Mouse (Mus musculus): Measurements from ENCODE around the gene Surf4. TPM values are rescaled to one million over a fixed set of nuclear protein-coding genes. Genes with fewer than 3 reads are reported as not detected.

The Surf4 gene
- polyA plus RNA-seq (2015; fragmentation: Nextera tagmentation; extraction: Ambion mirVana) = 175 and 183 TPM in 2 replicates

GRCm38 (mm10) chr2:26933304-26934055 is at the start of gene Surf4, which contains the start of gene Stkld1:
TSS of gene Surf4 (minus strand) at chr2:26933928.
TSS of gene Stkld1 (plus strand) at chr2:26934047.
- TF ChIP-seq CTCF (IDR thresholded peaks at IDR 0.05; ENCODE audit: low read depth) (peak; percentile 3; the same call in 1 of the 2 replicates), EP300 (optimal IDR thresholded peaks at IDR 0.05) (no peak)
- Histone ChIP-seq H3K4me1 (replicated peaks; ENCODE audit: control insufficient read depth, insufficient read depth) (peaks cover 9% of the 10 kb centered on the region; the same call in 1 of the 2 replicates), H3K4me3 (ENCODE audit: low read depth, low read length) (peak within 1 kb of the TSS; percentile 93), H3K9ac (ENCODE audit: low read length) (peak within 1 kb of the TSS; percentile 100), H3K9me3 (ENCODE audit: control insufficient read depth, low read length) (no peaks in the 10 kb centered on the region), H3K36me3 (ENCODE audit: control insufficient read depth, insufficient read depth, low read length) (0 out of 2 replicates have a peak, but pooled peaks cover 2% of the 10 kb centered on the region), H3K27ac (replicated peaks) (peak within 1 kb of the TSS; percentile 97), H3K27me3 (ENCODE audit: control insufficient read depth, insufficient read depth, low read length) (no peaks in the 10 kb centered on the region), H3K4me2 (replicated peaks; ENCODE audit: low read depth) (peak within 1 kb of the TSS; percentile 74)
- peak; percentile 99 for DNase-seq (ENCODE audit: low spot score)
- ATAC-seq (ENCODE audit: low FRiP score, low TSS enrichment) = peak; percentile 96
- 1% methylated on average over 44 of the region's 70 CpGs for WGBS

GRCm38 (mm10) chr2:26980361-26980760 is 46.6 kb upstream of the Surf4 start:
- no peak for DNase-seq (ENCODE audit: low spot score)
- no peaks in the 10 kb centered on the region for H3K4me1 ChIP-seq (replicated peaks; ENCODE audit: control insufficient read depth, insufficient read depth)
- no peaks in the 10 kb centered on the region for H3K9me3 ChIP-seq (ENCODE audit: control insufficient read depth, low read length)
- no peak overlapping the region for H3K4me3 ChIP-seq (ENCODE audit: low read depth, low read length)
- no peak overlapping the region for H3K27ac ChIP-seq (replicated peaks)
- H3K27me3 ChIP-seq (ENCODE audit: control insufficient read depth, insufficient read depth, low read length) = no peaks in the 10 kb centered on the region
- no peak for ATAC-seq (ENCODE audit: low FRiP score, low TSS enrichment)
- no peak overlapping the region for H3K9ac ChIP-seq (ENCODE audit: low read length)
- H3K4me2 ChIP-seq (replicated peaks; ENCODE audit: low read depth) = no peak overlapping the region
- no peak for TF ChIP-seq CTCF (IDR thresholded peaks at IDR 0.05; ENCODE audit: low read depth)
- TF ChIP-seq EP300 (optimal IDR thresholded peaks at IDR 0.05) = no peak
- no peaks in the 10 kb centered on the region for H3K36me3 ChIP-seq (ENCODE audit: control insufficient read depth, insufficient read depth, low read length)
- WGBS = 52% methylated on average over 1 of the region's 1 CpGs

DNA sequence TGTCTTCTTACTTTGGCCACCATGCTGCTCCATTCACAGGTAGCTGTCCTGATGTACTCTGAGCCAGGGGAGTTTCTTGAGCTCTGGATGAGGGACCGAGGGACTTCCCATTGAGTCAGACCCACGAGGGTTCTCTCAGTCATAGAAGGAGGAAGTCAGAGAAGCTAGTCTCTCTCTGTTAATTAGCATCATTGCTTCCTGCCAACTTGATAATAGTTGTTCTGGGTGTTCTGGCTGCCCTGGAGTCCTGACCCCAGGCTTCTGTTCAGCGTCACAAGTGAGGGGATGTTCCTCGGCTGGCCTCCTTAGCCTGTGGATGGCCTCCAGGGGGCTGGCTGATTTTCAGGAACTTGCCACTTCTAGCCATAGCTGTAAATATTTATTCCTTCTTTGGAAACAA is 40.2 kb upstream of the Surf4 start:
- Histone ChIP-seq H3K9ac (ENCODE audit: low read length) (no peak overlapping the region), H3K4me3 (ENCODE audit: low read depth, low read length) (no peak overlapping the region), H3K4me1 (replicated peaks; ENCODE audit: control insufficient read depth, insufficient read depth) (peaks cover 4% of the 10 kb centered on the region; the same call in 1 of the 2 replicates), H3K27me3 (ENCODE audit: control insufficient read depth, insufficient read depth, low read length) (no peaks in the 10 kb centered on the region), H3K27ac (replicated peaks) (no peak overlapping the region), H3K36me3 (ENCODE audit: control insufficient read depth, insufficient read depth, low read length) (no peaks in the 10 kb centered on the region), H3K4me2 (replicated peaks; ENCODE audit: low read depth) (no peak overlapping the region), H3K9me3 (ENCODE audit: control insufficient read depth, low read length) (no peaks in the 10 kb centered on the region)
- TF ChIP-seq CTCF (IDR thresholded peaks at IDR 0.05; ENCODE audit: low read depth) (no peak), EP300 (optimal IDR thresholded peaks at IDR 0.05) (no peak)
- DNase-seq (ENCODE audit: low spot score) = no peak
- whole genome bisulfite sequencing = 31% methylated on average over 4 of the region's 4 CpGs
- ATAC-seq (ENCODE audit: low FRiP score, low TSS enrichment) = peak; percentile 14; the same call in 1 of the 2 replicates

DNA sequence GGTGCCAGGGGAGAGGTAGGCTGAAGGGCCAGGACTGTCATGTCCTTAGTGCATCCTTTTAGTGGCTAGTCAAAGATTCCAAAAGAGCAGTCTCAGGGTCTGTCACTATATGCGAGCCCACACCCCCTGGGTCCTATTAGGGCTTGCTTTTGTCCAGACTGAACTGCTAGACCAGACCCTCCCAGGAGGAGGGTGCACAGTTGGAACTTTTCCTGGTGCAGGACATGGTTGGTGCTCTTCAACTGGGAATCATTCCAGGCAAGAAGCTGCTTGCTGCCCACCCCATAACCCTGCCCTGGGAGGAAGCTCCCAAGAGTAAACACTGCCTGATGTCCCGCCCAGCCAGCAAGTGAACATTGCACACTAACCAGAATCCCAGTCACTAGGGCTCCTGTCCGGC is 39.4 kb upstream of the Surf4 start, which contains the start of gene Adamts13:
TSS of gene Adamts13 (plus strand) at position 301 of the 400 bp plus-strand sequence.
- no peaks in the 10 kb centered on the region for H3K27me3 ChIP-seq (ENCODE audit: control insufficient read depth, insufficient read depth, low read length)
- H3K4me2 ChIP-seq (replicated peaks; ENCODE audit: low read depth) = no peak within 1 kb of the TSS
- no peak within 1 kb of the TSS for H3K27ac ChIP-seq (replicated peaks)
- no peaks in the 10 kb centered on the region for H3K36me3 ChIP-seq (ENCODE audit: control insufficient read depth, insufficient read depth, low read length)
- WGBS = 45% methylated on average over 3 of the region's 3 CpGs
- ATAC-seq (ENCODE audit: low FRiP score, low TSS enrichment) (no peak), DNase-seq (ENCODE audit: low spot score) (no peak)
- no peak within 1 kb of the TSS for H3K9ac ChIP-seq (ENCODE audit: low read length)
- TF ChIP-seq CTCF (IDR thresholded peaks at IDR 0.05; ENCODE audit: low read depth) (no peak), EP300 (optimal IDR thresholded peaks at IDR 0.05) (no peak)
- H3K4me3 ChIP-seq (ENCODE audit: low read depth, low read length) = no peak within 1 kb of the TSS
- H3K4me1 ChIP-seq (replicated peaks; ENCODE audit: control insufficient read depth, insufficient read depth) = peaks cover 4% of the 10 kb centered on the region; the same call in 1 of the 2 replicates
- no peaks in the 10 kb centered on the region for H3K9me3 ChIP-seq (ENCODE audit: control insufficient read depth, low read length)

DNA sequence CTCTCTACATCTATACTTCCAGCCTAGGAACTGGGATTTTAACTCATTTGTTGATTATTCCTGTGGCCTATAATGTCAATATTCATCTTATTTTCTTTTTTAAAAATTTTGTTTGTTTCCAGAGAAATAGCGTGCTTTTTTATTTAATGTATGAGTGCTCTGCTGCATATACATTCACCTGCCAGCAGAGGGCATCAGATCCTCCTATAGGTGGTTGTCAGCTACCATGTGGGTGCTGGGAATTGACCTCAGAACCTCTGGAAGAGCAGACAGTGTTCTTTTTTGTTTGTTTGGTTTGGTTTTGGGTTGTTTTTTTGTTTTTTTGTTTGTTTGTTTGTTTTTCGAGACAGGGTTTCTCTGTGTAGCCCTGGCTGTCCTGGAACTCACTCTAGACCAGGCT is 33.5 kb upstream of the Surf4 start:
- peak; percentile 36; the same call in 1 of the 2 replicates for TF ChIP-seq CTCF (IDR thresholded peaks at IDR 0.05; ENCODE audit: low read depth)
- no peak for TF ChIP-seq EP300 (optimal IDR thresholded peaks at IDR 0.05)
- Histone ChIP-seq H3K4me3 (ENCODE audit: low read depth, low read length) (no peak overlapping the region), H3K9me3 (ENCODE audit: control insufficient read depth, low read length) (no peaks in the 10 kb centered on the region), H3K4me2 (replicated peaks; ENCODE audit: low read depth) (no peak overlapping the region), H3K4me1 (replicated peaks; ENCODE audit: control insufficient read depth, insufficient read depth) (no peaks in the 10 kb centered on the region), H3K9ac (ENCODE audit: low read length) (no peak overlapping the region), H3K27ac (replicated peaks) (no peak overlapping the region), H3K36me3 (ENCODE audit: control insufficient read depth, insufficient read depth, low read length) (no peaks in the 10 kb centered on the region), H3K27me3 (ENCODE audit: control insufficient read depth, insufficient read depth, low read length) (no peaks in the 10 kb centered on the region)
- no peak for ATAC-seq (ENCODE audit: low FRiP score, low TSS enrichment)
- DNase-seq (ENCODE audit: low spot score) = no peak
- 76% methylated on average over 2 of the region's 2 CpGs for WGBS
